Mouse (Mus musculus) embryonic facial prominence, embryonic 13.5 days (tissue): ENCODE results near the gene Cenpp. TPM values are rescaled to one million over a fixed set of nuclear protein-coding genes. Genes with fewer than 3 reads are reported as not detected.

ENCODE experiments used
- ATAC-seq: fragments of 200-750 bp; cut with Nextera tagmentation; 2 replicates; pipeline ENCODE4 v1.8.0; 2017; ENCODE audit warnings: low read depth; ENCODE audit not compliant: insufficient number of reproducible peaks, insufficient read depth, low FRiP score, low TSS enrichment
- H3K27ac ChIP-seq: fragments of 300-500 bp; sonication (generic); 2 replicates; pipeline ENCODE4 v1.5.1; 2015; ENCODE audit warnings: moderate library complexity, mild to moderate bottlenecking, inconsistent platforms
- H3K27me3 ChIP-seq: fragments of 300-500 bp; sonication (generic); 2 replicates; pipeline ENCODE4 v1.6.1; 2015; ENCODE audit warnings: mild to moderate bottlenecking, inconsistent platforms
- H3K36me3 ChIP-seq: fragments of 300-500 bp; sonication (generic); 2 replicates; pipeline ENCODE4 v1.6.1; 2015; ENCODE audit warnings: mild to moderate bottlenecking, inconsistent platforms
- H3K4me1 ChIP-seq: fragments of 300-500 bp; sonication (generic); 2 replicates; pipeline ENCODE4 v1.6.1; 2015; ENCODE audit warnings: inconsistent platforms
- H3K4me2 ChIP-seq: fragments of 300-500 bp; sonication (generic); 2 replicates; pipeline ENCODE4 v1.6.1; 2015; ENCODE audit warnings: moderate library complexity, mild to moderate bottlenecking, inconsistent platforms
- H3K4me3 ChIP-seq: fragments of 300-500 bp; sonication (generic); 2 replicates; pipeline ENCODE4 v1.5.1; 2015; ENCODE audit warnings: mild to moderate bottlenecking, inconsistent platforms
- H3K9ac ChIP-seq: fragments of 300-500 bp; sonication (generic); 2 replicates; pipeline ENCODE4 v1.6.1; 2015; ENCODE audit warnings: mild to moderate bottlenecking, inconsistent platforms
- H3K9me3 ChIP-seq: fragments of 300-500 bp; sonication (generic); 2 replicates; pipeline ENCODE4 v1.6.1; 2016; ENCODE audit warnings: inconsistent platforms
- WGBS: fragments of 180-500 bp; shearing (Covaris S2); methylation state at CpG from one replicate; pipeline ENCODE4 v1.1.7; 2015; ENCODE audit warnings: mixed read lengths; 5-methylcytosine and 5-hydroxymethylcytosine counted together
- polyA plus RNA-seq: library from polyadenylated mRNA; unstranded; fragments of >200 nt; fragmentation: Nextera tagmentation; extraction: Ambion mirVana; gene quantifications from 2 replicates; pipeline ENCODE4 v1.2.1, GENCODE M21; 2015

Cenpp gene
- polyA plus RNA-seq, 1 experiment from 2014 or later, result 29.4 TPM

GRCm38 (mm10) chr13:49518761-49519160 is 133.8 kb downstream of the Cenpp start:
- no peak overlapping the region for H3K4me2 ChIP-seq
- no peak overlapping the region for H3K9ac ChIP-seq
- H3K9me3 ChIP-seq, result no peaks in the 10 kb centered on the region
- peaks cover 5% of the 10 kb centered on the region; the same call in 1 of the 2 replicates for H3K4me1 ChIP-seq
- no peak overlapping the region for H3K4me3 ChIP-seq
- H3K36me3 ChIP-seq, result no peaks in the 10 kb centered on the region
- WGBS, result 46% methylated on average over 2 of the region's 2 CpGs
- H3K27ac ChIP-seq, result no peak overlapping the region
- no peaks in the 10 kb centered on the region for H3K27me3 ChIP-seq
- no peak for ATAC-seq

GRCm38 (mm10) chr13:49507176-49507575 is 145.4 kb downstream of the Cenpp start:
- Histone ChIP-seq H3K9ac (no peak overlapping the region), H3K36me3 (no peaks in the 10 kb centered on the region), H3K27me3 (no peaks in the 10 kb centered on the region), H3K4me1 (peaks cover 6% of the 10 kb centered on the region; the same call in 1 of the 2 replicates), H3K4me3 (no peak overlapping the region), H3K27ac (no peak overlapping the region), H3K4me2 (no peak overlapping the region), H3K9me3 (no peaks in the 10 kb centered on the region)
- no peak for ATAC-seq
- WGBS, result 60% methylated on average over 3 of the region's 3 CpGs

GRCm38 (mm10) chr13:49505776-49506175 is 146.8 kb downstream of the Cenpp start:
- Histone ChIP-seq H3K9ac (no peak overlapping the region), H3K4me1 (peaks cover 6% of the 10 kb centered on the region; the same call in 1 of the 2 replicates), H3K9me3 (no peaks in the 10 kb centered on the region), H3K36me3 (no peaks in the 10 kb centered on the region), H3K4me3 (no peak overlapping the region), H3K4me2 (no peak overlapping the region), H3K27ac (no peak overlapping the region), H3K27me3 (no peaks in the 10 kb centered on the region)
- 68% methylated on average over 4 of the region's 4 CpGs for WGBS
- ATAC-seq, result no peak

- no peak for ATAC-seq
Observed at GRCm38 (mm10) chr13:49504510-49504909, 148.1 kb downstream of the Cenpp start, which contains the start of gene Ecm2. TSS of gene Ecm2 (plus strand) at chr13:49504810.

DNA sequence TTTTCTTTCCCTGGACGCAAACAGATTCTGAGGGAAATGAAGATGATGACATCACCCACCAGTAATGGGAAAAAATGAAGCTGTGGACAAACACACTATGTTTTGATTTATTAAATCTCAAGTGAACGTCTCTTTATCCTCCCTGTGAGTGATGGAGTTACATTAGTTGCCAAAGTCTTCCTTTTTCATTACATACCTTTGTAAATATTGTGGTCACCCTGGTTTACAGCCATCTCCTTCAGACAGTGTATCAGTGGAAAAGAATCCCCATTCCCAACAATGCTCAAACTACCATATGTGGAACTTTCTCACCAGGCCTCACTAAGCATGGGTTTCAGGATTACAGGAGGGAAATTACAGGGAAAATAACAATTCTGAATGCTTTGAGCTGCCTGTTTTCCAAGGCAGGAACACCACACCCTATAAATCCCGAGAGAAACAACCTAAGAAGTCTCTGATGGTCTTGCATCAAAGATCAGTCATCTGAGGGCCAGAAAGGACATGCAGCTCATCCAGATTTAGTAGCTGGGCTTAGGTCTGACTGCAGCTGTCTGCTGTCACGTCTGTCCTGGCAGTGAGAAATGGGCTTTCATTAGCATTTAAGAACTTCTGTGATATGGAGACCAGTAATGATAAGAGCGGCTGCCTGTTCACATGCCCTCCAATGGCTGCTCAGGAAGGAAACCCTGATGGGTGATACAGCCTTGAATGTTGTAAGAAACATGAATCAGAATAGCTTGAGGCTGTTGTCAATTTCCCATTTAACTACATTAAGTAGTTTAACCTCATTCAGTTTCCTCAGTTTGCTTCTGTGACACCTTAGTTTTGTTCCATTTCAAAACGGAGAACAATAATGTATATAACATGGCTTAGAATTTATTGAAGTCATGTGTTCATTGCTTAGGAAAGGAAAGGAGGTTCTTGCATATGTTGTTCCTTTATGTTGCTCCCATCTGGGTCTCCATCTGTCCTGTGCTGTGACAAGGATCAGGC is 159.9 kb downstream of the Cenpp start, which contains the start of gene Tes3-ps:
Tes3-ps (plus strand) TSS at position 943 of the 993 bp plus-strand sequence.
- Histone ChIP-seq H3K36me3 (no peaks in the 10 kb centered on the region), H3K27ac (no peak within 1 kb of the TSS), H3K9me3 (no peaks in the 10 kb centered on the region), H3K27me3 (no peaks in the 10 kb centered on the region), H3K4me2 (no peak within 1 kb of the TSS), H3K9ac (no peak within 1 kb of the TSS), H3K4me1 (peaks cover 5% of the 10 kb centered on the region; the same call in 1 of the 2 replicates), H3K4me3 (no peak within 1 kb of the TSS)
- 67% methylated on average over 6 of the region's 6 CpGs for WGBS
- ATAC-seq, result no peak

More at GRCm38 (mm10) chr13:49504510-49504909, 148.1 kb downstream of the Cenpp start, which contains the start of gene Ecm2:
- no peak within 1 kb of the TSS for H3K27ac ChIP-seq
- H3K36me3 ChIP-seq, result no peaks in the 10 kb centered on the region
- H3K4me2 ChIP-seq, result no peak within 1 kb of the TSS
- no peak within 1 kb of the TSS for H3K4me3 ChIP-seq
- peaks cover 6% of the 10 kb centered on the region; the same call in 1 of the 2 replicates for H3K4me1 ChIP-seq
- no peaks in the 10 kb centered on the region for H3K27me3 ChIP-seq
- H3K9ac ChIP-seq, result no peak within 1 kb of the TSS
- H3K9me3 ChIP-seq, result no peaks in the 10 kb centered on the region
- 60% methylated on average over 4 of the region's 4 CpGs for WGBS

- Histone ChIP-seq H3K4me3 (no peak overlapping the region), H3K9ac (no peak overlapping the region), H3K36me3 (no peaks in the 10 kb centered on the region), H3K27ac (peak overlapping the region; percentile 76), H3K9me3 (no peaks in the 10 kb centered on the region), H3K4me1 (peaks cover 20% of the 10 kb centered on the region), H3K4me2 (peak overlapping the region; percentile 26; the same call in 1 of the 2 replicates), H3K27me3 (no peaks in the 10 kb centered on the region)
- 53% methylated on average over 5 of the region's 5 CpGs for WGBS
- no peak for ATAC-seq
Observed at GRCm38 (mm10) chr13:49485388-49485787, 167.2 kb downstream of the Cenpp start.

GRCm38 (mm10) chr13:49480551-49480950 is 172.0 kb downstream of the Cenpp start:
- Histone ChIP-seq H3K9ac (no peak overlapping the region), H3K9me3 (no peaks in the 10 kb centered on the region), H3K27me3 (no peaks in the 10 kb centered on the region), H3K4me3 (no peak overlapping the region), H3K27ac (peak overlapping the region; percentile 92), H3K36me3 (no peaks in the 10 kb centered on the region), H3K4me1 (peaks cover 30% of the 10 kb centered on the region), H3K4me2 (no peak overlapping the region)
- ATAC-seq, result no peak
- 50% methylated on average over 5 of the region's 5 CpGs for WGBS

DNA sequence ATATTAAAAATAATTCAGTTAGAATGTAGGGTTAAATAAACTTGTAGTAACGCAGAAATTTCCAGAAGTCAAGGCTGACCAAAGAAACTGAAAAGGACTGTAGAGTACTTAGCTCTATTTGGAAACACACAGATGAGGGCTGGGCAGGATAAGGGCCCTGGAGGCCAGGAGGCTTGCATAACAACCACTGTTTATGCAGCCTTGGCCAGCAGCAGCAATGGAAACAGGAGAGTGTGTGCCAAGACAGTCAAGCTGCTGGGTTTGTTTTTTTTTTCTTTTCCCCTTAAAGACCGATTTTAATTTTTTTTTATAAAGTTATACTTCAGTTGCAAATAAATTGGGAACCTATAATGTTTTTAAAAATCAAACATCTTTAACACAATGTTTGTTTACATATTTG is 172.5 kb downstream of the Cenpp start:
- no peaks in the 10 kb centered on the region for H3K9me3 ChIP-seq
- ATAC-seq, result peak; percentile 79

DNA sequence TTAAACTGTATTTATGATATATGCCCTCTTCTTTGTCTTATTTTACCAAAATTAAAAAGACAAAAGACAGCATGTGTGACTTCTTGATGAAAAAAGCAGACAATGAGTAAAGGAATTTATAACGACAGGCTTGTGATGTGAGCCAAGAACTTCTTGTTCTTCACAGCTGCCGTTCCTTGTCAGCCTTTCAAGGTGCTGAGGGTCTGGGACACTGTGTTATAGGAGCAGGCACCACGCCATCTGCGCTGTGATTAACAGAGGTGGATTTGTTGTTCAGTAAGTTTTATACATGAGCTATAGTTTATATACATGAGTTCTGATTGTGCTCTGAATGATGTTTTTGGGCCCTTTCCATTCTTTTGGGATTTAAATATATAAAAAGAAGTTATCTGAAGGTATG is 173.2 kb downstream of the Cenpp start:
- Histone ChIP-seq H3K4me2 (no peak overlapping the region), H3K4me1 (peaks cover 23% of the 10 kb centered on the region), H3K27me3 (no peaks in the 10 kb centered on the region), H3K27ac (peak overlapping the region; percentile 79), H3K9me3 (no peaks in the 10 kb centered on the region), H3K9ac (no peak overlapping the region), H3K36me3 (no peaks in the 10 kb centered on the region), H3K4me3 (no peak overlapping the region)
- no peak for ATAC-seq
- 81% methylated on average over 4 of the region's 4 CpGs for WGBS

More for the DNA sequence above, 172.5 kb downstream of the Cenpp start:
- 54% methylated on average over 2 of the region's 2 CpGs for WGBS
- no peak overlapping the region for H3K4me3 ChIP-seq
- H3K4me1 ChIP-seq, result peaks cover 26% of the 10 kb centered on the region
- peak overlapping the region; percentile 92; the same call in 1 of the 2 replicates for H3K27ac ChIP-seq
- H3K27me3 ChIP-seq, result no peaks in the 10 kb centered on the region
- H3K4me2 ChIP-seq, result no peak overlapping the region
- no peak overlapping the region for H3K9ac ChIP-seq
- no peaks in the 10 kb centered on the region for H3K36me3 ChIP-seq

DNA sequence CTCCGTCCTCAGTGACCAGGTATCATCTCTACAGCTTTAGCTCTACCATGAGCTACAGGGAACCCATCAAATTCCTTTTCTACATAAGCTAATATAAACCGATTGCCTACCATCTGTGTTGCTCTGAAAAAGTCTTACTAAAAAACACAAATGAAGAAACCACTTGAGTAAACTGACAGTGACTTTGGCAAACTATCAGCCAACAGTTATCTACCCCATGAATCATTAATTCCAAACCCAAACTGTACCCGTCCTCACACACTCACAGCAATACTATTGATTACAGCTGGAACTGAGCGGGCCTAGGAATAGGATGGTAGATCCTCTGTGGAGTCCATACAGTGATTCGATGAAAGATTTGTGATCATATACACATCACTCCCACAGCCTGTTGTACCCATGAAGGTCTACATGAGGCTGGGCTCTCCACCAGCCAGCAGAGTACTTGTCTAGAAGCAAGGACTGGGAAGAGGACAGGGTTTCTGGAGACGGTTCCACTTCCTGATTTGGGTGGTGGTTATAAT is 173.7 kb downstream of the Cenpp start:
- 90% methylated on average over 6 of the region's 6 CpGs for WGBS
- H3K4me3 ChIP-seq, result no peak overlapping the region
- H3K27ac ChIP-seq, result peak overlapping the region; percentile 79
- H3K9ac ChIP-seq, result no peak overlapping the region
- H3K36me3 ChIP-seq, result no peaks in the 10 kb centered on the region
- peaks cover 23% of the 10 kb centered on the region for H3K4me1 ChIP-seq
- no peak overlapping the region for H3K4me2 ChIP-seq
- no peak for ATAC-seq
- no peaks in the 10 kb centered on the region for H3K27me3 ChIP-seq
- no peaks in the 10 kb centered on the region for H3K9me3 ChIP-seq

- peaks cover 23% of the 10 kb centered on the region for H3K4me1 ChIP-seq
- no peaks in the 10 kb centered on the region for H3K36me3 ChIP-seq
- peak overlapping the region; percentile 48; the same call in 1 of the 2 replicates for H3K27ac ChIP-seq
- WGBS, result 70% methylated on average over 3 of the region's 3 CpGs
- no peak overlapping the region for H3K9ac ChIP-seq
- no peak overlapping the region for H3K4me3 ChIP-seq
- H3K4me2 ChIP-seq, result no peak overlapping the region
- ATAC-seq, result no peak
- no peaks in the 10 kb centered on the region for H3K9me3 ChIP-seq
- H3K27me3 ChIP-seq, result no peaks in the 10 kb centered on the region
Observed at GRCm38 (mm10) chr13:49477887-49478286, 174.7 kb downstream of the Cenpp start.
